Mouse (Mus musculus) hindbrain, postnatal 0 days (tissue): ENCODE results near the gene Fcgr4. TPM values are rescaled to one million over a fixed set of nuclear protein-coding genes. Genes with fewer than 3 reads are reported as not detected.
"Not testable (repeated sequence)": the region's sequence is repeated elsewhere in the genome, so short reads cannot be mapped to it uniquely, and the experiment has no call there.

Source experiments
- ATAC-seq: fragments of 200-750 bp; cut with Nextera tagmentation; 2 replicates; pipeline ENCODE4 v1.8.0; 2017; ENCODE audit warnings: mild to moderate bottlenecking, moderate TSS enrichment, moderate library complexity
- DNase-seq: peaks from one replicate; pipeline ENCODE4 v3.0.0-alpha.2; 2015; ENCODE audit warnings: low spot score
- H3K27ac ChIP-seq: fragments of 300-500 bp; sonication (generic); 2 replicates; pipeline ENCODE4 v1.5.1; 2014; ENCODE audit warnings: mild to moderate bottlenecking
- H3K27me3 ChIP-seq: fragments of 300-500 bp; sonication (generic); 2 replicates; pipeline ENCODE4 v1.6.1; 2014; ENCODE audit warnings: low read length, mixed read lengths; ENCODE audit not compliant: insufficient read depth
- H3K36me3 ChIP-seq: fragments of 300-500 bp; sonication (generic); 2 replicates; pipeline ENCODE4 v1.6.1; 2014; ENCODE audit warnings: low read length, mixed read lengths; ENCODE audit not compliant: insufficient read depth
- H3K4me1 ChIP-seq: fragments of 300-500 bp; sonication (generic); 2 replicates; pipeline ENCODE4 v1.6.1; 2014; ENCODE audit warnings: antibody characterized with exemption, low read length, mixed read lengths; ENCODE audit not compliant: insufficient read depth
- H3K4me2 ChIP-seq: fragments of 300-500 bp; sonication (generic); 2 replicates; pipeline ENCODE4 v1.6.1; 2014; ENCODE audit warnings: low read depth, mild to moderate bottlenecking, low read length, moderate library complexity, mixed read lengths
- H3K4me3 ChIP-seq: fragments of 300-500 bp; sonication (generic); 2 replicates; pipeline ENCODE4 v1.5.1; 2014; ENCODE audit warnings: low read length
- H3K9ac ChIP-seq: fragments of 300-500 bp; sonication (generic); replicated peaks from 2 replicates; pipeline ENCODE4 v1.6.1; 2014; ENCODE audit warnings: mild to moderate bottlenecking, low read length, moderate library complexity, mixed read lengths
- H3K9me3 ChIP-seq: fragments of 300-500 bp; sonication (generic); 2 replicates; pipeline ENCODE4 v1.6.1; 2016; ENCODE audit warnings: low read length, mixed read lengths
- CTCF ChIP-seq: IDR thresholded peaks from 2 replicates; pipeline ENCODE4 v1.5.1; 2016; ENCODE audit warnings: antibody characterized with exemption, control low read depth, low read depth
- WGBS: fragments of 180-500 bp; shearing (Covaris S2); extraction: QIAGEN DNeasy Blood & Tissue Kit; methylation state at CpG from one replicate; pipeline ENCODE4 v1.1.7; 2014; 5-methylcytosine and 5-hydroxymethylcytosine counted together
- polyA plus RNA-seq: library from polyadenylated mRNA; unstranded; fragments of >200 nt; fragmentation: Nextera tagmentation; extraction: Ambion mirVana; gene quantifications from 2 replicates; pipeline ENCODE4 v1.2.1, GENCODE M21; 2015
- total RNA-seq: library from RNA; depleted of rRNA; stranded (reverse); fragments of >200 nt; gene quantifications from 2 replicates; pipeline ENCODE4 v1.2.3, GENCODE M21; 2014

Gene Fcgr4
- total and polyA plus RNA-seq, 2 experiments from 2014 or later: 0.71 TPM; not detected in 1

GRCm38 (mm10) chr1:171060392-171060791, 41.7 kb downstream of the Fcgr4 start:
- peaks cover 14% of the 10 kb centered on the region; the same call in 1 of the 2 replicates for H3K27me3 ChIP-seq
- TF ChIP-seq CTCF: no peak
- H3K9me3 ChIP-seq: no peaks in the 10 kb centered on the region
- H3K27ac ChIP-seq: no peak overlapping the region
- ATAC-seq: no peak
- no peaks in the 10 kb centered on the region for H3K36me3 ChIP-seq
- WGBS: 66% methylated on average over 10 of the region's 10 CpGs
- DNase-seq: no peak
- H3K4me1 ChIP-seq: no peaks in the 10 kb centered on the region
- no peak overlapping the region for H3K9ac ChIP-seq
- H3K4me3 ChIP-seq: no peak overlapping the region
- no peak overlapping the region for H3K4me2 ChIP-seq

GRCm38 (mm10) chr1:171061566-171061965, 42.8 kb downstream of the Fcgr4 start:
- Histone ChIP-seq H3K36me3 (no peaks in the 10 kb centered on the region), H3K4me1 (no peaks in the 10 kb centered on the region), H3K9me3 (no peaks in the 10 kb centered on the region), H3K27me3 (peaks cover 14% of the 10 kb centered on the region; the same call in 1 of the 2 replicates), H3K4me3 (no peak overlapping the region), H3K9ac (no peak overlapping the region), H3K27ac (no peak overlapping the region), H3K4me2 (no peak overlapping the region)
- ATAC-seq (no peak), DNase-seq (no peak)
- 90% methylated on average over 3 of the region's 3 CpGs for WGBS
- no peak for TF ChIP-seq CTCF

GRCm38 (mm10) chr1:171063569-171064490, 45.1 kb downstream of the Fcgr4 start:
- H3K9ac ChIP-seq, H3K9me3 ChIP-seq, H3K4me1 ChIP-seq, DNase-seq, H3K27ac ChIP-seq, H3K36me3 ChIP-seq: not testable (repeated sequence)
- peak; percentile 80 for ATAC-seq
- WGBS: 9% methylated on average over 36 of the region's 61 CpGs
- H3K27me3 ChIP-seq: peaks cover 18% of the 10 kb centered on the region
- H3K4me3 ChIP-seq: peak overlapping the region; percentile 22
- peak overlapping the region; percentile 40 for H3K4me2 ChIP-seq

- ATAC-seq: peak; percentile 55
- WGBS: 1% methylated on average over 41 of the region's 75 CpGs
- H3K27ac ChIP-seq, H3K36me3 ChIP-seq, H3K9ac ChIP-seq, H3K4me1 ChIP-seq, H3K9me3 ChIP-seq: not testable (repeated sequence)
- peak; percentile 77 for DNase-seq
- Histone ChIP-seq H3K27me3 (peaks cover 22% of the 10 kb centered on the region), H3K4me3 (peak within 1 kb of the TSS; percentile 28), H3K4me2 (peak within 1 kb of the TSS; percentile 40)
- peak; percentile 57 for TF ChIP-seq CTCF
These were observed 45.9 kb downstream of the Fcgr4 start, which contains the start of gene Fcgr3 for GRCm38 (mm10) chr1:171064491-171065242. Fcgr3 (minus strand) TSS chr1:171064935.

- H3K36me3 ChIP-seq, H3K9me3 ChIP-seq, H3K9ac ChIP-seq, H3K4me1 ChIP-seq, H3K27ac ChIP-seq, DNase-seq: not testable (repeated sequence)
- H3K4me2 ChIP-seq: peak overlapping the region; percentile 31; the same call in 1 of the 2 replicates
- WGBS: 1% methylated on average over 16 of the region's 35 CpGs
- peak overlapping the region; percentile 21 for H3K4me3 ChIP-seq
- peak; percentile 43 for ATAC-seq
- peaks cover 26% of the 10 kb centered on the region for H3K27me3 ChIP-seq
These were observed 46.5 kb downstream of the Fcgr4 start for GRCm38 (mm10) chr1:171065243-171065587.

- peaks cover 26% of the 10 kb centered on the region for H3K27me3 ChIP-seq
- 7% methylated on average over 25 of the region's 45 CpGs for WGBS
- DNase-seq, H3K27ac ChIP-seq, H3K9me3 ChIP-seq, H3K36me3 ChIP-seq, H3K9ac ChIP-seq, H3K4me1 ChIP-seq: not testable (repeated sequence)
- peak overlapping the region; percentile 28 for H3K4me3 ChIP-seq
- peak overlapping the region; percentile 33; the same call in 1 of the 2 replicates for H3K4me2 ChIP-seq
- peak; percentile 13 for ATAC-seq
These were observed 47.0 kb downstream of the Fcgr4 start for GRCm38 (mm10) chr1:171065768-171066167.

GRCm38 (mm10) chr1:171066583-171066982, 47.9 kb downstream of the Fcgr4 start:
- H3K4me1 ChIP-seq, H3K4me2 ChIP-seq, H3K36me3 ChIP-seq, H3K9ac ChIP-seq, H3K27ac ChIP-seq, H3K9me3 ChIP-seq, H3K4me3 ChIP-seq, DNase-seq: not testable (repeated sequence)
- WGBS: 37% methylated on average over 2 of the region's 10 CpGs
- peaks cover 26% of the 10 kb centered on the region for H3K27me3 ChIP-seq
- peak; percentile 13 for ATAC-seq

GRCm38 (mm10) chr1:171067928-171068327, 49.2 kb downstream of the Fcgr4 start:
- WGBS: 47% methylated on average over 5 of the region's 5 CpGs
- H3K27ac ChIP-seq, H3K9ac ChIP-seq, ATAC-seq, H3K4me1 ChIP-seq, H3K36me3 ChIP-seq, H3K4me3 ChIP-seq, DNase-seq, H3K4me2 ChIP-seq, H3K9me3 ChIP-seq: not testable (repeated sequence)
- H3K27me3 ChIP-seq: peaks cover 24% of the 10 kb centered on the region

- 66% methylated on average over 3 of the region's 3 CpGs for WGBS
- H3K4me2 ChIP-seq, ATAC-seq, DNase-seq, H3K4me3 ChIP-seq, H3K9me3 ChIP-seq, H3K36me3 ChIP-seq, H3K4me1 ChIP-seq, H3K27ac ChIP-seq, H3K9ac ChIP-seq: not testable (repeated sequence)
- peaks cover 13% of the 10 kb centered on the region for H3K27me3 ChIP-seq
These were observed 50.8 kb downstream of the Fcgr4 start for GRCm38 (mm10) chr1:171069508-171069907.
